Mouse (Mus musculus) ES-Bruce4 (cell line): ENCODE results near the gene Phc2.

ENCODE experiments used
- EP300 ChIP-seq: IDR thresholded peaks from 2 replicates; pipeline ENCODE4 v1.6.1; 2011; ENCODE audit warnings: low read depth, low read length; ENCODE audit not compliant: insufficient read depth
- POLR2A ChIP-seq: IDR thresholded peaks from one replicate; pipeline ENCODE4 v1.8.1; 2011; ENCODE audit warnings: low read length; ENCODE audit not compliant: insufficient read depth

DNA sequence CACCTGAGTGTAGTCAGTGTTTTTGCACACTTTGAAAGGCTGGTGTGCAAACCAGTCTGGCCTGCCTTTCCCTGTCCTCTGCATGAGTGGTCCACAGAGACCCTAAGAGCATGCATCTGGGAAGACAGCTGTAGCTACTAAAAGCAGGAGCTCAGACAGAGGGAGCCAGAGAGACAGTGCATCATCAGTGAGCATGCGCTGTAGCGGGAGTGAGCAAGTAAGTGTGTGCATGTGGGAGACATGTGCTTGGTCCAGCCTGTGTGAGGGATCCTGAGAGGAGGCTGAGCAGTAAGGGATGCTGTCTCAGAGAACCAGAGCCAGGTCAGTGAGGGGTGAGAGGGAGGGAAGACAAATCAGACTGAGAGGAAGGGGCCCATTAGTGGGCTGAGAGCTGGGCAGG is 46.0 kb downstream of the Phc2 start:
- TF ChIP-seq POLR2A (no peak), EP300 (no peak)
